Mouse (Mus musculus): ENCODE measurements at regions not wholly inside any gene's neighbourhood (a gene's known extent, or its start where the extent isn't known, plus 50 kb on each side); places are given as distances from the start of the nearest gene placed in this dataset.
"Not testable (repeated sequence)": the region's sequence is repeated elsewhere in the genome, so short reads cannot be mapped to it uniquely, and the experiment has no call there.

GRCm38 (mm10) chr1:59403831-59404547, 78.2 kb upstream of the Fzd7 start:
- no peak for DNase-seq (ENCODE audit: low spot score)

DNA sequence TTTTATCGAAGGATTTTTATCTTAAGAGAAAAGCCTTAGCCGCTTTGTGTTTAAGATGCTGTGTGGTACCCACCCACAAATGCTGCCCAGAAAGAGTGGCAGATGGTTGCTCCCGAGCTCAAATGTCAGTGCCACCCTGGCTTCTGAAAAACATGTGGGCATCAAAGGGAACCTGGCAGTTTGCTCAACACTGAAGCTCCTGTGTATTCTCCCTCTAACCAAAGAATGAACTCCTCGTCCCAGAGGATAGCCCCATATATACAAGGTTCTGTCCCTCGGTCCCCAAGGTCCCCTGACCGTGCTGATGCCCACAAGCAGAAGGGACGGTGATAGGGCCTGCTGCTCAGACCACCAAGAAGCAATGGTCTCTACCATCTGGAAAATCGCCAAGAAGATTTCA, 76.9 kb upstream of the Fzd7 start:
- DNase-seq (ENCODE audit: low spot score), result no peak

- DNase-seq (ENCODE audit: low spot score), result no peak
Observed at GRCm38 (mm10) chr1:59406741-59407306, 75.4 kb upstream of the Fzd7 start.

DNA sequence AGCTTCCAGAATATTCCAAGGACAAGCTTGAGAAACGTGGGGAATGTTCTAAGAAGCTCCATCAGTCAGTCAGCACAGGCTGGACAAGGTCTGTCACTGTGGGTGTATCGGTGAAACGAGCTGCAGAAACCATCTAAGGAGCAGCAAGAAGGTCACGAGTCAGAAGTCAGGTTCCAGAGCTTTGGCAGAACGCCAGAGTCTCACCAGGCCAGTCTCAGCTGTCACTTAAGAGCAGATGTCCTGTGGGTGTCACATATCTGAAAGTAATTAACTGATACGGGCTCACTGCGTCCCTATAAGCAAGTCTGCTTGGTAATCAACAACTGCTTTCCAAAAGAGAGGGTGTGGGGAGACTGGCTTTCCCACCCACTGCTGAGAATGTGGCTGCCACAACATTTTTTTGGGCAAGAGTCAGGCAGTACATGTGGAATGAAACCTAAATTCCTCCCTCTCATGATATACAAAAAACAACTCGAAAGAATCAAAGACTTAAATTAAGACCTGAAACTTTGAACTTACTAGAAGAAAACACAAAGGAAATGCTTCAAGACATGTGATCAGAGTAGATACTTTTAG, 72.6 kb upstream of the Fzd7 start:
- DNase-seq (ENCODE audit: low spot score), result peak; percentile 85

GRCm38 (mm10) chr1:59413264-59413663, 69.0 kb upstream of the Fzd7 start:
- no peak for DNase-seq (ENCODE audit: low spot score)

- no peak for DNase-seq (ENCODE audit: low spot score)
Observed at GRCm38 (mm10) chr1:59414401-59415210, 67.6 kb upstream of the Fzd7 start.

DNA sequence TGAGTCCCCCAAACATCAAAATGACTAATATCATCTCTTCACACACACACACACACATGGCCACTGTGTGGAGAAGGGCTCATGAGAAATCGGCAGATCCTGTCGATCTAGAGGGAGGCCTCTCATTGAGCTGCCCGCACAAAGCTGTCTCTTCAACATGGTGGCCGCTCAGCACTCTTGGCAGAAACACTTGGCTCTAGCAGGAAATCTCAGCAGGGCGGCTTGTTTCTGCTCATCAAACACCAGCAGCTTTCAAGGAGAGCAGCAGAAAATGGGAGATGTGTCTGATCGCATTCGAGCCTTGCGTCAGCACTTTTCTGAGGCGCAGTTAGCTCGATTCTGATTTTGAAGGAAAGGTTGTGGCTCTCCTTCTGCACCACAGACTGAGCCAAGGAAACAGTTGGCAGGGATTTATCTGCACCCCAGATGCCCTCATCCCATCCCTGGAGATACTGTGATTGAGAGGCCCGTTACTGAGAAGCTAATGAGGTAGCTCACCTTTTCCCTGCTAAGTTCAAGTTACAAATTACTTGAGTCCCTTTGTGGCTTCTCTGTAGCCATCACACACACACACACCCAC, 66.4 kb upstream of the Fzd7 start:
- DNase-seq (ENCODE audit: low spot score), result no peak

GRCm38 (mm10) chr1:59417317-59417716, 64.9 kb upstream of the Fzd7 start:
- no peak for DNase-seq (ENCODE audit: low spot score)

DNA sequence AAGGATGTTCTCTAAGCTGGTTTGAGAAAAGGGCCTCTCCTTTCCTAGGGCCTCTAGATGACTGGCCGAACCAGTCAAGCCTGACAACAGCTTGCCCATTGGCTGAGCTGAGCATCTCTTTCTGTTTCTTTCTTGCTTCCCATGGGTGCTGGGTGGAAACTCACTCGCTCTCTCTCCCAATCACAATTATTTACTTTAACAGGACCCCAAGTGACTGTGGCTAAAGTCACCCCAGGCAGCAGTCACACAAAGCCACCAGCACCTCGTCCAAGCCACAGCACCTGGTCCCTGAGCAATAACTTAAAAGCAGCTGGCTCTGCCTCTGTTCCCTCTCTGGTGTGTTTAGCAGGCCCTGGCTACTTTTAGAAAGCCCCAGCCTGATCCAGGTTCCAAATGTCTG, 64.3 kb upstream of the Fzd7 start:
- DNase-seq (ENCODE audit: low spot score), result no peak

GRCm38 (mm10) chr1:59418748-59419147, 63.5 kb upstream of the Fzd7 start:
- DNase-seq (ENCODE audit: low spot score), result no peak

- DNase-seq (ENCODE audit: low spot score), result peak; percentile 26
Observed at GRCm38 (mm10) chr1:59422981-59423941, 59.0 kb upstream of the Fzd7 start.

- DNase-seq (ENCODE audit: low spot score), result not testable (repeated sequence)
Observed at GRCm38 (mm10) chr1:59425771-59426170, 56.5 kb upstream of the Fzd7 start.

- DNase-seq (ENCODE audit: low spot score), result no peak
Observed at GRCm38 (mm10) chr1:59426346-59427203, 55.6 kb upstream of the Fzd7 start.

DNA sequence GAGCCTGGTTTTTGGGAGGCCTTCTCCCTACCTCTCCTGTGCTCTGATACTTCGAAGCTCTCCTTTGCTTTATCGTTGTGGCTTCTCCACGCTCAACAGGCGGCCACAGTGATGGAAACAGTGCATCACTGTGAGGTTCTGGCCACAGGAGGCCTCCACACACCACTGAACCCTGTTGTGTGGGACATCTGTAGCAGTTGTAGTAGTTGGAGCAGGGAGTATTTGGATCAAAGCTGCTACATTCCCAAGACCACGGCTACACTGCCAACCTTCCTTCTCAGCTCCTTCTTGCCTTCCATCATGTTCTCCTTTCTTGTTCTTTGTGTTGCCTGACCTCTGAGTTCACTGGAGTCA, 55.0 kb upstream of the Fzd7 start:
- DNase-seq (ENCODE audit: low spot score), result no peak

DNA sequence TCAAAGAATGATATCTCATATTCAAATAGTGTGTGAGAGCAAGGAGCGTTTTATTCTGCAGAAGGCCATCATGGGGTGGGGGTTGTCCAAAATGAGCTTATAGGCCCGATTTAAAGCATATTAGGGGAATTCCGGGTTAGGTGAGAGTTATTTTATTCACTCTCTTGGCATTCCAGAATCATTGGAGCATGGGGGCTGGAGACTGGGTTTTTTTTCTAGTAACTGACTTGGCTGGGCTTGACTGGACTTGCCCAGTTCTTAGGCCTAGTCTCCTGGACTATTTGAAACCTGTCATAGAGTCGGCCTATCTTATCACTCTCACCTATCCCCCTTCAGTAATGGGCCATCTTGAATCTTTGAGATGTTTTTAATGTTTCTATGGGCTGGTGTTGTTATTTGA, 52.9 kb upstream of the Fzd7 start:
- DNase-seq (ENCODE audit: low spot score), result no peak

GRCm38 (mm10) chr1:59430234-59430633, 52.0 kb upstream of the Fzd7 start:
- no peak for DNase-seq (ENCODE audit: low spot score)

DNA sequence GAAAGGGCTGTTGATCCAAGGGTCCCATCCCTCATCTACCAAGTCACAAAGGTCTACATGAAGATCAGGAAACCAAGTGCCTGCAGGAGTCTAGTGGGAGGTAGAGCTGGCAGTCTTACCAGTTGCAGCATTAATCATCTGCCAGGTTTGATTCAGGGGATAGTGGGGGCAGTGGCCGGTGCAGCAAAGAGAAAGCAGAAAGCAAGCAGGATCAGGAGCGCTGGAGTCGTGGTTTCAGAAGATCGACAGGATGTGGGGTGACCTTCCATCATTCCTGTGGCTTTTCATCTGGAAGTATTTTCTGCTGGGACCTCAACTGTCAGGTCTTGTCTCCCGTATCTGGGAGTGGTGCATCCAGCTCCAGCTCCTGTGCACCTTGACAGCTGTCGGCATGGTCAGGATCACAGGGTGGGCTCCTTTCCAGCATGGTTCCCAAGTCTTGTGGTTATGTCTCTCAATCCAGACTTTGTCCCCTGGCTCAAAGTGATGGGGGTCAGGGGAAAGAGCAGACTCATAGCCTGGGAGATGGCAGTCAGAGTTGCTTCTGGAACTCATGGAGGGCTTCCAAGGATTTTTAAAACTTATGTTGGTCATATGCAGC, 51.2 kb upstream of the Fzd7 start:
- no peak for DNase-seq (ENCODE audit: low spot score)
